Mouse (Mus musculus): ENCODE data around the gene Tnxb. TPM values are rescaled to one million over a fixed set of nuclear protein-coding genes. Genes with fewer than 3 reads are reported as not detected.

Gene Tnxb
- polyA plus RNA-seq, 1 experiment from 2014 or later = 0.08 TPM

GRCm38 (mm10) chr17:34680621-34681020 is 10.3 kb downstream of the Tnxb start:
- H3K4me1 ChIP-seq (replicated peaks) = peaks cover 3% of the 10 kb centered on the region; the same call in 1 of the 2 replicates

GRCm38 (mm10) chr17:34681132-34681571 is 10.8 kb downstream of the Tnxb start:
- Histone ChIP-seq H3K9me3 (no peaks in the 10 kb centered on the region), H3K9ac (replicated peaks) (no peak overlapping the region), H3K27me3 (peaks cover 6% of the 10 kb centered on the region; the same call in 1 of the 2 replicates), H3K4me2 (replicated peaks) (no peak overlapping the region), H3K4me1 (replicated peaks) (peaks cover 3% of the 10 kb centered on the region; the same call in 1 of the 2 replicates), H3K27ac (no peak overlapping the region), H3K4me3 (replicated peaks) (no peak overlapping the region), H3K36me3 (no peaks in the 10 kb centered on the region)
- ATAC-seq = no peak
- WGBS = 87% methylated on average over 17 of the region's 17 CpGs

More at GRCm38 (mm10) chr17:34680621-34681020, 10.3 kb downstream of the Tnxb start:
- 85% methylated on average over 4 of the region's 4 CpGs for WGBS
- no peak overlapping the region for H3K4me3 ChIP-seq (replicated peaks)
- H3K36me3 ChIP-seq = no peaks in the 10 kb centered on the region
- H3K9ac ChIP-seq (replicated peaks) = no peak overlapping the region
- no peaks in the 10 kb centered on the region for H3K9me3 ChIP-seq
- H3K27ac ChIP-seq = no peak overlapping the region
- H3K27me3 ChIP-seq = peaks cover 6% of the 10 kb centered on the region; the same call in 1 of the 2 replicates
- no peak for ATAC-seq
- no peak overlapping the region for H3K4me2 ChIP-seq (replicated peaks)

GRCm38 (mm10) chr17:34681881-34682536 is 11.7 kb downstream of the Tnxb start:
- H3K9me3 ChIP-seq = no peaks in the 10 kb centered on the region
- H3K4me2 ChIP-seq (replicated peaks) = no peak overlapping the region
- peaks cover 6% of the 10 kb centered on the region; the same call in 1 of the 2 replicates for H3K27me3 ChIP-seq
- 71% methylated on average over 11 of the region's 11 CpGs for WGBS
- no peak overlapping the region for H3K4me3 ChIP-seq (replicated peaks)
- no peak for ATAC-seq
- H3K36me3 ChIP-seq = no peaks in the 10 kb centered on the region
- H3K4me1 ChIP-seq (replicated peaks) = peaks cover 3% of the 10 kb centered on the region; the same call in 1 of the 2 replicates
- no peak overlapping the region for H3K27ac ChIP-seq
- no peak overlapping the region for H3K9ac ChIP-seq (replicated peaks)

- 78% methylated on average over 8 of the region's 8 CpGs for WGBS
- Histone ChIP-seq H3K4me2 (replicated peaks) (no peak overlapping the region), H3K27me3 (peaks cover 3% of the 10 kb centered on the region; the same call in 1 of the 2 replicates), H3K36me3 (no peaks in the 10 kb centered on the region), H3K27ac (no peak overlapping the region), H3K4me1 (replicated peaks) (peaks cover 3% of the 10 kb centered on the region; the same call in 1 of the 2 replicates), H3K9ac (replicated peaks) (no peak overlapping the region), H3K4me3 (replicated peaks) (no peak overlapping the region), H3K9me3 (no peaks in the 10 kb centered on the region)
- ATAC-seq = no peak
Measured at GRCm38 (mm10) chr17:34683179-34683578, 12.8 kb downstream of the Tnxb start.

GRCm38 (mm10) chr17:34683686-34684220 is 13.4 kb downstream of the Tnxb start:
- no peaks in the 10 kb centered on the region for H3K9me3 ChIP-seq
- 74% methylated on average over 10 of the region's 10 CpGs for WGBS
- ATAC-seq = no peak
- H3K36me3 ChIP-seq = no peaks in the 10 kb centered on the region
- no peak overlapping the region for H3K4me2 ChIP-seq (replicated peaks)
- 0 out of 2 replicates have a peak, but pooled peaks cover 3% of the 10 kb centered on the region for H3K27me3 ChIP-seq
- H3K27ac ChIP-seq = no peak overlapping the region
- H3K9ac ChIP-seq (replicated peaks) = no peak overlapping the region
- peaks cover 3% of the 10 kb centered on the region; the same call in 1 of the 2 replicates for H3K4me1 ChIP-seq (replicated peaks)
- H3K4me3 ChIP-seq (replicated peaks) = no peak overlapping the region

GRCm38 (mm10) chr17:34684253-34684893 is 14.0 kb downstream of the Tnxb start:
- no peaks in the 10 kb centered on the region for H3K36me3 ChIP-seq
- no peak for ATAC-seq
- peaks cover 3% of the 10 kb centered on the region; the same call in 1 of the 2 replicates for H3K4me1 ChIP-seq (replicated peaks)
- no peak overlapping the region for H3K9ac ChIP-seq (replicated peaks)
- no peak overlapping the region for H3K27ac ChIP-seq
- no peak overlapping the region for H3K4me2 ChIP-seq (replicated peaks)
- WGBS = 80% methylated on average over 9 of the region's 9 CpGs
- H3K4me3 ChIP-seq (replicated peaks) = no peak overlapping the region
- H3K27me3 ChIP-seq = 0 out of 2 replicates have a peak, but pooled peaks cover 3% of the 10 kb centered on the region
- no peaks in the 10 kb centered on the region for H3K9me3 ChIP-seq

GRCm38 (mm10) chr17:34685120-34686110 is 15.1 kb downstream of the Tnxb start:
- peak; percentile 44; the same call in 1 of the 2 replicates for ATAC-seq
- WGBS = 80% methylated on average over 28 of the region's 28 CpGs
- no peaks in the 10 kb centered on the region for H3K9me3 ChIP-seq
- no peak overlapping the region for H3K4me3 ChIP-seq (replicated peaks)
- H3K9ac ChIP-seq (replicated peaks) = no peak overlapping the region
- H3K27me3 ChIP-seq = no peaks in the 10 kb centered on the region
- no peak overlapping the region for H3K4me2 ChIP-seq (replicated peaks)
- H3K4me1 ChIP-seq (replicated peaks) = peaks cover 3% of the 10 kb centered on the region; the same call in 1 of the 2 replicates
- H3K27ac ChIP-seq = no peak overlapping the region
- no peaks in the 10 kb centered on the region for H3K36me3 ChIP-seq

GRCm38 (mm10) chr17:34688889-34689288 is 18.6 kb downstream of the Tnxb start:
- no peak overlapping the region for H3K27ac ChIP-seq
- H3K27me3 ChIP-seq = no peaks in the 10 kb centered on the region
- no peak overlapping the region for H3K4me3 ChIP-seq (replicated peaks)
- H3K36me3 ChIP-seq = no peaks in the 10 kb centered on the region
- ATAC-seq = no peak
- H3K4me2 ChIP-seq (replicated peaks) = no peak overlapping the region
- H3K4me1 ChIP-seq (replicated peaks) = no peaks in the 10 kb centered on the region
- H3K9ac ChIP-seq (replicated peaks) = no peak overlapping the region
- 91% methylated on average over 7 of the region's 7 CpGs for WGBS
- no peaks in the 10 kb centered on the region for H3K9me3 ChIP-seq

- WGBS = 84% methylated on average over 4 of the region's 4 CpGs
- H3K36me3 ChIP-seq = no peaks in the 10 kb centered on the region
- no peak for ATAC-seq
- no peak overlapping the region for H3K27ac ChIP-seq
- H3K27me3 ChIP-seq = no peaks in the 10 kb centered on the region
- no peak overlapping the region for H3K4me2 ChIP-seq (replicated peaks)
- H3K4me1 ChIP-seq (replicated peaks) = no peaks in the 10 kb centered on the region
- no peaks in the 10 kb centered on the region for H3K9me3 ChIP-seq
- H3K4me3 ChIP-seq (replicated peaks) = no peak overlapping the region
- H3K9ac ChIP-seq (replicated peaks) = no peak overlapping the region
Measured at GRCm38 (mm10) chr17:34690458-34690857, 20.1 kb downstream of the Tnxb start.

GRCm38 (mm10) chr17:34692906-34693305 is 22.6 kb downstream of the Tnxb start:
- WGBS = 67% methylated on average over 7 of the region's 7 CpGs
- Histone ChIP-seq H3K4me3 (replicated peaks) (no peak overlapping the region), H3K4me2 (replicated peaks) (no peak overlapping the region), H3K27ac (no peak overlapping the region), H3K36me3 (no peaks in the 10 kb centered on the region), H3K27me3 (no peaks in the 10 kb centered on the region), H3K9ac (replicated peaks) (no peak overlapping the region), H3K9me3 (no peaks in the 10 kb centered on the region), H3K4me1 (replicated peaks) (no peaks in the 10 kb centered on the region)
- ATAC-seq = no peak
